Mouse (Mus musculus) lung, postnatal 0 days (tissue): ENCODE data around the gene Cdipt.

Experiments used
- CTCF ChIP-seq: IDR thresholded peaks from 2 replicates; pipeline ENCODE4 v1.5.1; 2016; ENCODE audit warnings: antibody characterized with exemption, mild to moderate bottlenecking
- EP300 ChIP-seq: IDR thresholded peaks from 2 replicates; pipeline ENCODE4 v1.6.1; 2016; ENCODE audit warnings: antibody characterized with exemption, mild to moderate bottlenecking, control low read depth

DNA sequence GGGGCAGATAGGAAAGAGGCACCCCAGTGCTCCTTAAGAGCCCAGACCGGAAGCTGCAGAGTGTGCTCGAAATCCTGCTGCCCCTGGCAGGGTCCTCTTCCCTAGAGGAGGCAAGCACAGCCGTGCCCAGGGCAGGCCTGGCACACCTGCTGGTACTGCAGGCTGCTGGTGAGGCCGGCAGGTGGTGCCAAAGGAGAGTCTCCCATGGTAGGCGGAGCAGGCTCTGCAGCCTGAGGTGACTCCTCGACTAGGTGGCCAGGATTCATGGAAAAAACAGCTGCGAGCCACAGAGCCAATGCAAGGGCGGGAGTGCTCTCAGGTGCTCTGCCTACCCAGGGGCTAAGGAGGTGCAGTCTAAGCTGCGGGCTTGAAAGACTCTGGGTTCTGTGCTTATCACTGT is 10.6 kb downstream of the Cdipt start:
- TF ChIP-seq CTCF (peak; percentile 80), EP300 (no peak)
